Mouse (Mus musculus): ENCODE data around the gene Ppfibp1. TPM values are rescaled to one million over a fixed set of nuclear protein-coding genes. Genes with fewer than 3 reads are reported as not detected.
"Not testable (repeated sequence)": the region's sequence is repeated elsewhere in the genome, so short reads cannot be mapped to it uniquely, and the experiment has no call there.

The Ppfibp1 gene
- polyA plus RNA-seq, 1 experiment from 2014 or later = 17.8 TPM

DNA sequence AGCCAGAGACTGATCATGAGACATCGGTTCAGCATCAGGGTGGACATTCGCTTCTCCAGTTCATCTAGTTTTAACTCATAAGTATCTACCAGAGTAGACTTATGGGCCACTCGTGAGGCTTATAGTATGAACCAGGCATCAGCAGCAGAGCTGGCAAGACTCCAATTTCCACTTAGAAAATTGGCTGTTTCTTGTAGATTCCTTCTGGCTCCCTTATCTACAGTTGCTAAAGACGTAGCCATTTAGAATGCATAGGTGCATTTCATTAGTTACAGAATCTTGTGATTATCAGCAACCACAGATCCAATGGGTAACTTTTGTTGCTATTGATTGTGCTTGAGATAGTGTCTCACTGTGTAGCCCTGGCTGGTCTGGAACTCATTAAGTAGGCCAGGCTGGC is 35.5 kb upstream of the Ppfibp1 start:
- Histone ChIP-seq H3K4me1 (replicated peaks; ENCODE audit: control insufficient read depth, insufficient read depth, low read length) (0 out of 2 replicates have a peak, but pooled peaks cover 3% of the 10 kb centered on the region), H3K36me3 (ENCODE audit: control insufficient read depth, insufficient read depth) (no peaks in the 10 kb centered on the region), H3K27ac (ENCODE audit: low read length) (no peak overlapping the region), H3K27me3 (replicated peaks; ENCODE audit: control insufficient read depth, insufficient read depth, low read length) (no peaks in the 10 kb centered on the region), H3K4me3 (replicated peaks; ENCODE audit: low read length) (no peak overlapping the region), H3K4me2 (ENCODE audit: low read length) (no peak overlapping the region), H3K9ac (replicated peaks; ENCODE audit: low read depth, low read length) (no peak overlapping the region), H3K9me3 (ENCODE audit: control insufficient read depth, low read length) (no peaks in the 10 kb centered on the region)
- no peak for ATAC-seq
- WGBS = 63% methylated on average over 4 of the region's 4 CpGs

DNA sequence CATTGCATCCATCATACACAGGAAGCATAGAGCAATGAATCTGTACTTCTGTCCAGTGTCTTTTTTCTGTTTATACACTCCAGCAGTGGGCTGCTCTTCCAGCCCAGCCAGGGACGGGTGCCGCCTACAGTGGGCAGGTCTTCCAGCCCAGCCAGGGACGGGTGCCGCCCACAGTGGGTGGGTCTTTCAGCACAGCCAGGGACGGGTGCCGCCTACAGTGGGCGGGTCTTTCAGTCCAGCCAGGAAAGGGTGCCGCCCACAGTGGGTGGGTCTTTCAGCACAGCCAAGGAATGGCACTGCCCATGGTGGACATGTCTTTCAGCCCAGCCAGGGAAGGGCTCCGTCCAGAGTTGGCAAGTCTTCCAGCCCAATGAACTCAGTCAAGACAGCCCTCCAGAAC is 33.1 kb upstream of the Ppfibp1 start:
- ATAC-seq = no peak
- WGBS = 99% methylated on average over 9 of the region's 9 CpGs
- no peaks in the 10 kb centered on the region for H3K27me3 ChIP-seq (replicated peaks; ENCODE audit: control insufficient read depth, insufficient read depth, low read length)

DNA sequence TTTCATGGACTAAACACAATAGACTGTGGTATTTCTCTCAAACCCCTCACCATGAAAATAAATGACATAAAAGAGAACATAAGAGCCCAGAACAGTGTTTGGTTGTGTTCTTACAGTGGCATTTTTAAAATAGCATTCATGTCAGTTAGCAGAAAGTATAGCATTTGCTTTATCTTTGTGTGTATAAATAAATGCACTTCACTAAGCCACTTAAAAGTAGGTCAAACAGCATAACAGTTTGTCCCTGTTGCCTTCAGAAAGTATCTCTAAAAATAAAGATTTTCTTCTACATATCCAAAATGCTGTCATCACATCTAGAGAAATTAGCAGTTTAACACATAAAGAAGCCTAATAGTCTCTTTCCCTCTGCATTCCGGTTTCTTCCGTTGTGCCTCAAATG is 30.9 kb upstream of the Ppfibp1 start:
- Histone ChIP-seq H3K4me1 (replicated peaks; ENCODE audit: control insufficient read depth, insufficient read depth, low read length) (0 out of 2 replicates have a peak, but pooled peaks cover 3% of the 10 kb centered on the region), H3K4me2 (ENCODE audit: low read length) (no peak overlapping the region), H3K36me3 (ENCODE audit: control insufficient read depth, insufficient read depth) (no peaks in the 10 kb centered on the region), H3K27ac (ENCODE audit: low read length) (no peak overlapping the region), H3K4me3 (replicated peaks; ENCODE audit: low read length) (no peak overlapping the region), H3K27me3 (replicated peaks; ENCODE audit: control insufficient read depth, insufficient read depth, low read length) (no peaks in the 10 kb centered on the region), H3K9me3 (ENCODE audit: control insufficient read depth, low read length) (no peaks in the 10 kb centered on the region), H3K9ac (replicated peaks; ENCODE audit: low read depth, low read length) (no peak overlapping the region)
- WGBS = 83% methylated on average over 2 of the region's 2 CpGs
- no peak for ATAC-seq

More for the DNA sequence above, 33.1 kb upstream of the Ppfibp1 start:
- Histone ChIP-seq H3K36me3 (ENCODE audit: control insufficient read depth, insufficient read depth) (no peaks in the 10 kb centered on the region), H3K4me3 (replicated peaks; ENCODE audit: low read length) (no peak overlapping the region), H3K9me3 (ENCODE audit: control insufficient read depth, low read length) (no peaks in the 10 kb centered on the region), H3K4me1 (replicated peaks; ENCODE audit: control insufficient read depth, insufficient read depth, low read length) (0 out of 2 replicates have a peak, but pooled peaks cover 3% of the 10 kb centered on the region), H3K27ac (ENCODE audit: low read length) (no peak overlapping the region), H3K9ac (replicated peaks; ENCODE audit: low read depth, low read length) (no peak overlapping the region), H3K4me2 (ENCODE audit: low read length) (no peak overlapping the region)

DNA sequence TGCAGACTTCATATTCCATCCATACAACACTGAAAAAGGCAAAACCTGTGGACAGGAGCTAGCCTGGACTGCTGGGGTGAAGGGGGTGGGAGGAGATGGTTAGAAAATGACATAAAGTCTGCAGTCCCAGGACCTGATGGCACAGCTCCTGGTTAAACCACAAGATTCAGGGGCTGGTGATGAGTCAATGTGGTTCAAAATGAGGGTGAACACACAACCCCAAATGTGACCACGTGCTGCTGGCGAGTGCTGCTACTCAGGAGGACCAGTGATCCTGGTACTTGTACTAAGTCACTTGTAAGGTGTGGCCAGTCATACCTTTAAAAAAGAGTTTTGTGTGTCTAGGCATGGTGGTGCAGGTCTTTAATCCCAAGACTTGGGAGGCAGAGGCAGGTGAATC is 25.1 kb upstream of the Ppfibp1 start:
- no peaks in the 10 kb centered on the region for H3K9me3 ChIP-seq (ENCODE audit: control insufficient read depth, low read length)
- H3K4me2 ChIP-seq (ENCODE audit: low read length) = no peak overlapping the region
- no peaks in the 10 kb centered on the region for H3K36me3 ChIP-seq (ENCODE audit: control insufficient read depth, insufficient read depth)
- no peak for ATAC-seq
- no peaks in the 10 kb centered on the region for H3K4me1 ChIP-seq (replicated peaks; ENCODE audit: control insufficient read depth, insufficient read depth, low read length)
- H3K4me3 ChIP-seq (replicated peaks; ENCODE audit: low read length) = no peak overlapping the region
- H3K27me3 ChIP-seq (replicated peaks; ENCODE audit: control insufficient read depth, insufficient read depth, low read length) = no peaks in the 10 kb centered on the region
- H3K27ac ChIP-seq (ENCODE audit: low read length) = no peak overlapping the region
- 91% methylated on average over 2 of the region's 2 CpGs for WGBS
- no peak overlapping the region for H3K9ac ChIP-seq (replicated peaks; ENCODE audit: low read depth, low read length)

GRCm38 (mm10) chr6:146864370-146864769 is 23.9 kb upstream of the Ppfibp1 start:
- not testable (repeated sequence) for H3K27ac ChIP-seq (ENCODE audit: low read length); H3K9ac ChIP-seq (replicated peaks; ENCODE audit: low read depth, low read length); H3K4me3 ChIP-seq (replicated peaks; ENCODE audit: low read length); ATAC-seq; H3K27me3 ChIP-seq (replicated peaks; ENCODE audit: control insufficient read depth, insufficient read depth, low read length); H3K4me1 ChIP-seq (replicated peaks; ENCODE audit: control insufficient read depth, insufficient read depth, low read length); H3K9me3 ChIP-seq (ENCODE audit: control insufficient read depth, low read length); H3K4me2 ChIP-seq (ENCODE audit: low read length); H3K36me3 ChIP-seq (ENCODE audit: control insufficient read depth, insufficient read depth)
- 100% methylated on average over 2 of the region's 5 CpGs for WGBS

DNA sequence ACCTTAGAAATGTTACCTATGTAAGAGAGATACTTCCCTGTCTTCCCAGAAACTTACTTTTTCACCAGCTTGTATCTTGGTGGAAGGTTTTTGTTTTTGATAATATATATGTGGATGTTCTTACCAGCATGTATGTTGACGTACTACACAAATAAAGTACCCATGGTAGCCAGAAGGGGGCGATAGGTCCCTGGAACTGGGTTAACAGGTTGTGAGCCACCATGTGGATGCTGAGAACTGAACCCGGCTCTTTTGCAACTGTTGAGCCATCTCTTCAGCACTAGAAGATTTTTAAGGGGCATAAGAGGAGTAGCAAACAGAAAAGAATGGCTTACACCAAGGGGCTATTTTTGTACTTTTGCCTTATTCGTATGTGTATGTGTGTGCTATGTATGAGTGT is 22.6 kb upstream of the Ppfibp1 start:
- ATAC-seq = no peak
- Histone ChIP-seq H3K9ac (replicated peaks; ENCODE audit: low read depth, low read length) (no peak overlapping the region), H3K4me1 (replicated peaks; ENCODE audit: control insufficient read depth, insufficient read depth, low read length) (no peaks in the 10 kb centered on the region), H3K36me3 (ENCODE audit: control insufficient read depth, insufficient read depth) (no peaks in the 10 kb centered on the region), H3K27ac (ENCODE audit: low read length) (no peak overlapping the region), H3K4me3 (replicated peaks; ENCODE audit: low read length) (no peak overlapping the region), H3K9me3 (ENCODE audit: control insufficient read depth, low read length) (no peaks in the 10 kb centered on the region), H3K4me2 (ENCODE audit: low read length) (no peak overlapping the region), H3K27me3 (replicated peaks; ENCODE audit: control insufficient read depth, insufficient read depth, low read length) (no peaks in the 10 kb centered on the region)
- 85% methylated on average over 4 of the region's 4 CpGs for WGBS

- no peak overlapping the region for H3K9ac ChIP-seq (replicated peaks; ENCODE audit: low read depth, low read length)
- no peaks in the 10 kb centered on the region for H3K4me1 ChIP-seq (replicated peaks; ENCODE audit: control insufficient read depth, insufficient read depth, low read length)
- H3K4me3 ChIP-seq (replicated peaks; ENCODE audit: low read length) = no peak overlapping the region
- H3K27me3 ChIP-seq (replicated peaks; ENCODE audit: control insufficient read depth, insufficient read depth, low read length) = no peaks in the 10 kb centered on the region
- no peak overlapping the region for H3K4me2 ChIP-seq (ENCODE audit: low read length)
- ATAC-seq = no peak
- no peak overlapping the region for H3K27ac ChIP-seq (ENCODE audit: low read length)
- no peaks in the 10 kb centered on the region for H3K36me3 ChIP-seq (ENCODE audit: control insufficient read depth, insufficient read depth)
- 91% methylated on average over 4 of the region's 4 CpGs for WGBS
- H3K9me3 ChIP-seq (ENCODE audit: control insufficient read depth, low read length) = peaks cover 2% of the 10 kb centered on the region; the same call in 1 of the 2 replicates
These were observed 16.3 kb upstream of the Ppfibp1 start for GRCm38 (mm10) chr6:146871975-146872374.

DNA sequence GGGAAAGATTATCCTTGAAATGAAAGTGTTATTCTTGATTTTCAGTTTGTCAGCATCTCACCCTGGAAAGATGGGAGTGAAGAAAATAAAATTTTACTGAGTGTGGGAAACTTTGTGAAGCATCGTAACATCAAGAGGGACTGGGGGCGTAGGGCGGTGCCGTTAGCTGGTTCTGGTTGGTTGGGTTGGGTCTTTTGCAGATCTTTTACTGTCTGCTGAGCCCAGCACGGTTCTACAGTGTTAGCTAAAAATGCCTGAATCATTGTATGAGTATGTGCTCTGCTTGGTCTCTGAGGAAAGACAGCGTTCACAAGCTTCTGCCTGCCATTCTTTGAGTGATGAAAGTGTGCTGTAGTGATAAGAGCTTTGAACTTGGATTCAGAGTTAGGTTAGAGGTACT is 13.9 kb upstream of the Ppfibp1 start:
- Histone ChIP-seq H3K36me3 (ENCODE audit: control insufficient read depth, insufficient read depth) (no peaks in the 10 kb centered on the region), H3K4me2 (ENCODE audit: low read length) (no peak overlapping the region), H3K9ac (replicated peaks; ENCODE audit: low read depth, low read length) (no peak overlapping the region), H3K9me3 (ENCODE audit: control insufficient read depth, low read length) (peaks cover 6% of the 10 kb centered on the region), H3K4me1 (replicated peaks; ENCODE audit: control insufficient read depth, insufficient read depth, low read length) (peaks cover 3% of the 10 kb centered on the region; the same call in 1 of the 2 replicates), H3K27ac (ENCODE audit: low read length) (no peak overlapping the region), H3K27me3 (replicated peaks; ENCODE audit: control insufficient read depth, insufficient read depth, low read length) (no peaks in the 10 kb centered on the region), H3K4me3 (replicated peaks; ENCODE audit: low read length) (no peak overlapping the region)
- WGBS = 72% methylated on average over 6 of the region's 6 CpGs
- no peak for ATAC-seq

DNA sequence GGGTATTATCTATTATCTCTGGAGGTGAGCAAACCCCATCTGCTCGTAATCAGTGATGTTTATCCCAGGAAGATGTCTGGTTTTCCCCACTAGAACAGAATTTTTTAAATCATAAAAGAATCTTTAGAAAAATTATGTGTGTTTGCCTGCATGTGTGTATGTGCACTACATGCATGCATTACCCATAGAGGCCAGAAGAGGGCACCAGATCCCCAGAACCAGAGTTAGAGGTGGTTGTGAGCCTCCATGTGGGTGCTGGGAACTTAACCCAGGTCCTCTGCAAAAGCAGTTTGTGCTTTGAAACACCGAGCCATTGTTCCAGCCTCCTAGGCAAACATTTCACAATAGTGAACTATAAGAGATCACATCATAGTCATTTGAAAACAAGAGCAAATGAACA is 11.5 kb upstream of the Ppfibp1 start:
- Histone ChIP-seq H3K36me3 (ENCODE audit: control insufficient read depth, insufficient read depth) (no peaks in the 10 kb centered on the region), H3K9ac (replicated peaks; ENCODE audit: low read depth, low read length) (no peak overlapping the region), H3K4me1 (replicated peaks; ENCODE audit: control insufficient read depth, insufficient read depth, low read length) (peaks cover 3% of the 10 kb centered on the region; the same call in 1 of the 2 replicates), H3K9me3 (ENCODE audit: control insufficient read depth, low read length) (peaks cover 6% of the 10 kb centered on the region), H3K4me2 (ENCODE audit: low read length) (no peak overlapping the region), H3K4me3 (replicated peaks; ENCODE audit: low read length) (no peak overlapping the region), H3K27me3 (replicated peaks; ENCODE audit: control insufficient read depth, insufficient read depth, low read length) (no peaks in the 10 kb centered on the region), H3K27ac (ENCODE audit: low read length) (no peak overlapping the region)
- 91% methylated on average over 2 of the region's 2 CpGs for WGBS
- ATAC-seq = no peak

- ATAC-seq = no peak
- H3K36me3 ChIP-seq (ENCODE audit: control insufficient read depth, insufficient read depth) = no peaks in the 10 kb centered on the region
- 84% methylated on average over 12 of the region's 12 CpGs for WGBS
These were observed 10.8 kb upstream of the Ppfibp1 start for GRCm38 (mm10) chr6:146877425-146878045.

More at GRCm38 (mm10) chr6:146877425-146878045, 10.8 kb upstream of the Ppfibp1 start:
- Histone ChIP-seq H3K27me3 (replicated peaks; ENCODE audit: control insufficient read depth, insufficient read depth, low read length) (no peaks in the 10 kb centered on the region), H3K27ac (ENCODE audit: low read length) (no peak overlapping the region), H3K4me1 (replicated peaks; ENCODE audit: control insufficient read depth, insufficient read depth, low read length) (peaks cover 3% of the 10 kb centered on the region; the same call in 1 of the 2 replicates), H3K9ac (replicated peaks; ENCODE audit: low read depth, low read length) (no peak overlapping the region), H3K4me2 (ENCODE audit: low read length) (no peak overlapping the region), H3K9me3 (ENCODE audit: control insufficient read depth, low read length) (peaks cover 6% of the 10 kb centered on the region), H3K4me3 (replicated peaks; ENCODE audit: low read length) (no peak overlapping the region)

Measured in forebrain, embryonic 16.5 days (tissue).